Mouse (Mus musculus) forebrain, embryonic 16.5 days (tissue): Measurements from ENCODE around the gene Agfg2. TPM values are rescaled to one million over a fixed set of nuclear protein-coding genes. Genes with fewer than 3 reads are reported as not detected.
"Not testable (repeated sequence)": the region's sequence is repeated elsewhere in the genome, so short reads cannot be mapped to it uniquely, and the experiment has no call there.

ENCODE experiments used
- ATAC-seq: fragments of 200-750 bp; cut with Nextera tagmentation; 2 replicates; pipeline ENCODE4 v1.8.0; 2017; ENCODE audit warnings: mild to moderate bottlenecking, moderate library complexity
- H3K27ac ChIP-seq: fragments of 300-500 bp; sonication (generic); 2 replicates; pipeline ENCODE4 v1.5.1; 2014; ENCODE audit warnings: low read length, control low read depth
- H3K27me3 ChIP-seq: fragments of 300-500 bp; sonication (generic); replicated peaks from 2 replicates; pipeline ENCODE4 v1.6.1; 2014; ENCODE audit warnings: low read length; ENCODE audit not compliant: control insufficient read depth, insufficient read depth
- H3K36me3 ChIP-seq: fragments of 300-500 bp; sonication (generic); 2 replicates; pipeline ENCODE4 v1.6.1; 2014; ENCODE audit not compliant: control insufficient read depth, insufficient read depth
- H3K4me1 ChIP-seq: fragments of 300-500 bp; sonication (generic); replicated peaks from 2 replicates; pipeline ENCODE4 v1.6.1; 2014; ENCODE audit warnings: low read length; ENCODE audit not compliant: control insufficient read depth, insufficient read depth
- H3K4me2 ChIP-seq: fragments of 300-500 bp; sonication (generic); 2 replicates; pipeline ENCODE4 v1.6.1; 2014; ENCODE audit warnings: mild to moderate bottlenecking, low read length, control low read depth
- H3K4me3 ChIP-seq: fragments of 300-500 bp; sonication (generic); replicated peaks from 2 replicates; pipeline ENCODE4 v1.5.1; 2014; ENCODE audit warnings: mild to moderate bottlenecking, low read length, control low read depth
- H3K9ac ChIP-seq: fragments of 300-500 bp; sonication (generic); replicated peaks from 2 replicates; pipeline ENCODE4 v1.6.1; 2014; ENCODE audit warnings: low read depth, low read length, control low read depth
- H3K9me3 ChIP-seq: fragments of 300-500 bp; sonication (generic); 2 replicates; pipeline ENCODE4 v1.6.1; 2016; ENCODE audit warnings: low read length; ENCODE audit not compliant: control insufficient read depth
- WGBS: fragments of 180-500 bp; shearing (Covaris S2); extraction: QIAGEN DNeasy Blood & Tissue Kit; methylation state at CpG from one replicate; pipeline ENCODE4 v1.1.7; 2014; 5-methylcytosine and 5-hydroxymethylcytosine counted together
- polyA plus RNA-seq: library from polyadenylated mRNA; unstranded; fragments of >200 nt; fragmentation: Nextera tagmentation; extraction: Ambion mirVana; gene quantifications from 2 replicates; pipeline ENCODE4 v1.2.1, GENCODE M21; 2015

Agfg2 gene
- polyA plus RNA-seq, 1 experiment from 2014 or later, result 21.2 TPM

DNA sequence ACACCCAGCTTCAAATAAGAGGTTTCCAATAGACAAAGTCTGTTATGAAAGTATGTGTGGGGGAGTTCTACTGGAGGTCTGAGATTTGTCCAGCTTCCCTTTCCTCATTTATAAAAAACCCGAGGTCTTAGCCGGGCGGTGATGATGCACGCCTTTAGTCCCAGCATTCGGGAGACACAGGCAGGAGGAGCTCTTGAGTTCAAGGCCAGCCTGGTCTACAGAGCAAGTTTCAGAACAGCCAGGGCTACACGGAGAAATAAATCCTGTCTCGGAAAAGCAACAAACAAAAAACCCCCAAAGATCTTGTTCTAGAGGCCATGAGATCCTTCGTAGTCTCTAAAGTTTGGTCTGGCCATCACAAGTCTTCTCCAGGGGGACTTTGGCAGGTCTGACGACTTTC, 56.5 kb downstream of the Agfg2 start:
- H3K27ac ChIP-seq, result peak overlapping the region; percentile 94
- no peaks in the 10 kb centered on the region for H3K36me3 ChIP-seq
- peaks cover 26% of the 10 kb centered on the region for H3K4me1 ChIP-seq
- H3K9me3 ChIP-seq, result no peaks in the 10 kb centered on the region
- peak overlapping the region; percentile 79 for H3K9ac ChIP-seq
- peak overlapping the region; percentile 77 for H3K4me3 ChIP-seq
- no peak for ATAC-seq
- H3K4me2 ChIP-seq, result peak overlapping the region; percentile 84
- no peaks in the 10 kb centered on the region for H3K27me3 ChIP-seq
- 1% methylated on average over 9 of the region's 9 CpGs for WGBS

DNA sequence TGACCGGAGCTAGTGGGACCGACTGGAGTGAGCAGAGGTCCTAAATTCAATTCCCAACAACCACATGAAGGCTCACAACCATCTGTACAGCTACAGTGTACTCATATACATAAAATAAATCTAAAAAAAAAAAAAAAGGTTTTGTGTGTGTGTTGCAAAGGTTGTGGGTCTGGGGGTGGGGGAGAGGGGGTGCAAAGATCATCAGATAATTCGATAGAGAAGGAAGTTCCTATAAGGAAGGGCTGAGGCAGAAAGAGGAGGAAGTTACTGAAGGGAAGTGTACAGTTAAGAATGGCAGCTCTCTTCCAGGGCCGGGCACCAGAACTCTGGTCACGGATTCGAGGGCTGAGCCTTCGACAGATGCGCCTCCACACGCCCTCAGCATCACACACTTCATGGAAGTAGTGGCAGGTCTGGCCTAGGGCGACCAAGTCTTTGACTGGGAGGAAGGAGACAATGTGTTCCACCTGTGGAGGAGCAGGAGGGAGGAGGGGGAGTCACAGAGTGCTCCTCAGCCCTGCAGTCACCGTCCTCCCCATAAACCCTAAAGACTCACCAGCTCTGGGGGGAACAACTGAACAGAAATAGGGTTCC, 60.5 kb downstream of the Agfg2 start:
- H3K9ac ChIP-seq, result no peak overlapping the region
- no peak for ATAC-seq
- 86% methylated on average over 11 of the region's 11 CpGs for WGBS
- no peak overlapping the region for H3K27ac ChIP-seq
- no peaks in the 10 kb centered on the region for H3K36me3 ChIP-seq
- peaks cover 5% of the 10 kb centered on the region for H3K4me1 ChIP-seq
- H3K9me3 ChIP-seq, result no peaks in the 10 kb centered on the region
- H3K27me3 ChIP-seq, result no peaks in the 10 kb centered on the region
- H3K4me3 ChIP-seq, result no peak overlapping the region
- H3K4me2 ChIP-seq, result no peak overlapping the region

DNA sequence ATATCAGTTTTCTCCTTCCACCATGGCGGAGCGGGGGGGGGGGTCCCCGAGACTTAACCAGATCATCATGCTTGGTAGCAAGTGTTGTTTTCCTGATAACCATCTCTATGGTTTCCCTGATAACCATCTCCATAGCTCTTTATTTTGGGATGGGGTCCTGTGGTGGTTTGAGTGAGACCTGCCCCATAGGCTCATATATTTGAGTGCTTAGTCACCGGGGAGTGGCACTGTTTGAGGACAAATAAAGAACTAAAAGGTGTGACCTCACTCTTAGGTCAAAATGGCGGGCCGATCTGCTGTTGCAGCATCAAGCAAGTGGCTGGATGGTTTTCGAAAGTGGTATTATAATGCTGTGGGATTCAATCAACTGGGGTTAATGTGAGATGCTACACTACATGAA, 69.2 kb downstream of the Agfg2 start:
- no peaks in the 10 kb centered on the region for H3K36me3 ChIP-seq
- H3K27me3 ChIP-seq, result no peaks in the 10 kb centered on the region
- no peak overlapping the region for H3K9ac ChIP-seq
- no peaks in the 10 kb centered on the region for H3K9me3 ChIP-seq
- no peak overlapping the region for H3K27ac ChIP-seq
- no peak for ATAC-seq
- no peaks in the 10 kb centered on the region for H3K4me1 ChIP-seq
- H3K4me2 ChIP-seq, result no peak overlapping the region
- 92% methylated on average over 7 of the region's 7 CpGs for WGBS
- H3K4me3 ChIP-seq, result no peak overlapping the region

DNA sequence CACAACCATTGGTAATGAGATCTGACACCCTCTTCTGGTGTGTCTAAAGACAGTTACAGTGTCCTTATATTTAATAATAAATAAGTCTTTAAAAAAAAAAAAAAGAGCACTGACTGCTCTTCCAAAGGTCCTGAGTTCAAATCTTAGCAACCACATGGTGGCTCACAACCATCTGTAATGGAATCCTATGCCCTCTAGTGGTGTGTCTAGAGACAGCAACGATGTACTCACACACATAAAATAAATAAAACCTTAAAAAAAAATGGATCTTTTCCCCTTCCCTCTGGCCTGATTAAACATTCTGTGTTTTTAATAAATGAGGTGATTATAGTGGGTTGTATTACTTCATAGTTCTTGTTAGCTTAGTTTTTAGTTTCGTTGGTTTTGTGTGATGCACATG, 69.6 kb downstream of the Agfg2 start:
- WGBS, result 92% methylated on average over 2 of the region's 2 CpGs
- H3K4me1 ChIP-seq, result not testable (repeated sequence)

DNA sequence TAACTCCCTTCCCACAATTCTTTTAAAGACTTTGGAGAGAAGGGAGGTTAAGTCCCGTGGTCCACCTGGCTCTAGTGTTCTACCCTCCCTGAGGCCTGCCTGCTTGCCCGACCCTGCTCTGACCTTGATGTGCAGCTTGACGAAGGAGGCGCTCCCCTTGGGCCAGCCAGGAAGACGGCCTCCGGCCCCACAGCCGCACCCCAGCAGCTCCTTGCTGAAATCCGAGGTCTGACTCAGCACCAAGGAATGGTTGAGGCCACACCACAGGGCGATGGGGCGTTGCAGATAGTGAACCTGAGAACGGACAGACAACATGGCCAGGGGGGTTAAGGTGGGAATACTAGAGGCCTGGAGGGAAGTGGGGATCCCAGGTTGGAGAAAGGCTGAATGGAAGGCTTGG, 71.0 kb downstream of the Agfg2 start, which contains the start of gene Pcolce:
Gene Pcolce (minus strand): TSS at position 235 of the 400 bp plus-strand sequence.
- H3K9me3 ChIP-seq, result no peaks in the 10 kb centered on the region
- H3K4me2 ChIP-seq, result no peak within 1 kb of the TSS
- no peak for ATAC-seq
- H3K27me3 ChIP-seq, result no peaks in the 10 kb centered on the region
- H3K27ac ChIP-seq, result no peak within 1 kb of the TSS
- no peaks in the 10 kb centered on the region for H3K4me1 ChIP-seq
- H3K36me3 ChIP-seq, result no peaks in the 10 kb centered on the region
- WGBS, result 71% methylated on average over 11 of the region's 11 CpGs
- no peak within 1 kb of the TSS for H3K9ac ChIP-seq
- no peak within 1 kb of the TSS for H3K4me3 ChIP-seq

More for the DNA sequence above, 69.6 kb downstream of the Agfg2 start:
- not testable (repeated sequence) for H3K27me3 ChIP-seq, H3K27ac ChIP-seq, H3K9me3 ChIP-seq, H3K36me3 ChIP-seq, H3K4me3 ChIP-seq, H3K9ac ChIP-seq, ATAC-seq, H3K4me2 ChIP-seq

DNA sequence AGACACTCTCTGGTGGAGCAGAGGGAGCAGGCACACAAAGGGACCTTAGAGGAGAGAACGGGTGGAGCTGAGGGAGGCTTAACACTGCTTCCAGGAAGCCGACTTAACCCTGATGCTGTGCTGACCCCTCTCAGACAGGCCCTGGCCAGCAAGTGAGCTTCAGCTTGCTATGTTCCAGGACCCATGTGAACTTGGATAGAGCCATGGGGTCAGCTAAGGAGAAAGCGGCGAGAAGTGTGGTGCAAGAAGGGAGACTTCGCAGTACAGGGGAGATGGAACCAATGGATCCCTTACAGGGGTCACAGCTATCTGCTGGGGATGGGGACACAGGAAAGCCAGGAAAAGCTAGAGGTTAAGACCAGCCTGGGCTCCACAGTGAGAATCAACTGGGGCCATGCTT, 71.5 kb downstream of the Agfg2 start:
- H3K27me3 ChIP-seq, result no peaks in the 10 kb centered on the region
- no peaks in the 10 kb centered on the region for H3K4me1 ChIP-seq
- no peak overlapping the region for H3K4me3 ChIP-seq
- no peak overlapping the region for H3K27ac ChIP-seq
- H3K4me2 ChIP-seq, result no peak overlapping the region
- no peaks in the 10 kb centered on the region for H3K36me3 ChIP-seq
- ATAC-seq, result no peak
- H3K9ac ChIP-seq, result no peak overlapping the region
- 75% methylated on average over 5 of the region's 5 CpGs for WGBS
- no peaks in the 10 kb centered on the region for H3K9me3 ChIP-seq

DNA sequence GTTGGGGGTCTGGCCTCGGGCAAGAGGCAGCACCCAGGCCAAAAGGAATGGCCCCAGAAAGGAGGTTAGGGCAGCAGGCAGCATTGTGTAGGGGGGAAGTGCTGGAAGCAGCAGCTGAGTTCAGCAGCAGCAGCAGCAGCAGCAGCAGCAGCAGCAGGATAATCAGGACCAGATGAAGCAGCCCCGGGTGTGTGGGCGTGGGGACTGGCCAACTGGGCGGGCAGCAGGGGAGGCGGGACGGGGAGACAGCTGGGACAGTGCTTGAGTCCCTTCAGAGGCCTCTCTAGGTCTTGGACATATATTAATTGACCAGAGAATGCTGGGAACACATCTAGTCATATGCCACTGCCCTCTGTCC, 73.3 kb downstream of the Agfg2 start:
- Histone ChIP-seq H3K9me3 (no peaks in the 10 kb centered on the region), H3K4me3 (no peak overlapping the region), H3K36me3 (no peaks in the 10 kb centered on the region), H3K4me2 (no peak overlapping the region), H3K27ac (no peak overlapping the region), H3K27me3 (no peaks in the 10 kb centered on the region; the same call in 1 of the 2 replicates), H3K9ac (no peak overlapping the region), H3K4me1 (0 out of 2 replicates have a peak, but pooled peaks cover 2% of the 10 kb centered on the region)
- no peak for ATAC-seq
- 33% methylated on average over 6 of the region's 6 CpGs for WGBS

DNA sequence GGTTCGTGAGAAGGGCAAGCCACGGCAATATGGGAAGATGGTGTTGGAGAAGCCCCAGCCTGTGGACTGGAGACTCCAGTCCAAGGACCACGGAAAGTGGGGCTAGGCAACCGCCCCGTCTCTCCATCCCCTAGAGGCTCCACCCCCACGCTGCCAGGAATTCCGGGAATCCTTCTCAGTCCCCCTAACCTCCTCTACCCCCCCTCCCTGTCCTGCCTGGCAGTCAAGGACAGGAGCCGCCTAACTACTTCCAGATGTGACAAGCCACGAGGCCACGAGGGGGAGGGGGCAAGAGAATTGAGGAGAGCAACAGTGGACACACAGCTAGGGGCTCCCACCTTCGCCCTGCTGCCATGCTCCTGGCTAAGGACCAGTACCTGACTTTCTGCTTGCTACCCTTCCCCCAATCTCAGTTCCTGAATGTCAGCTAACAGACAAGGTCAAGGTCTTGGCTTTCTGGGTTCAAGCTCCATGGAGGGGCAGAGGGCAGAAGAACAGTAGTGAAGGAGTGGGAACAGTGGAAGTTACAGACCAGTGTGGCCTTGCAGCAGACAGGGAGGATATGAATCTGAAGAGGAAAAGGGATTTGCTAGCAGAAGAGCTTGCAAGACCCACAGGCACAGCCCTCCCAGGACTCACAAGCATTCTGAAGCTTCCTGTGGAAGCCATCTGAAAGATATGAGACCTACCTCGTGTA, 73.8 kb downstream of the Agfg2 start:
- ATAC-seq, result no peak
- 24% methylated on average over 11 of the region's 12 CpGs for WGBS
- Histone ChIP-seq H3K36me3 (no peaks in the 10 kb centered on the region), H3K27ac (no peak overlapping the region), H3K4me1 (0 out of 2 replicates have a peak, but pooled peaks cover 2% of the 10 kb centered on the region), H3K4me2 (no peak overlapping the region), H3K9ac (no peak overlapping the region), H3K4me3 (no peak overlapping the region), H3K27me3 (no peaks in the 10 kb centered on the region; the same call in 1 of the 2 replicates), H3K9me3 (no peaks in the 10 kb centered on the region)

DNA sequence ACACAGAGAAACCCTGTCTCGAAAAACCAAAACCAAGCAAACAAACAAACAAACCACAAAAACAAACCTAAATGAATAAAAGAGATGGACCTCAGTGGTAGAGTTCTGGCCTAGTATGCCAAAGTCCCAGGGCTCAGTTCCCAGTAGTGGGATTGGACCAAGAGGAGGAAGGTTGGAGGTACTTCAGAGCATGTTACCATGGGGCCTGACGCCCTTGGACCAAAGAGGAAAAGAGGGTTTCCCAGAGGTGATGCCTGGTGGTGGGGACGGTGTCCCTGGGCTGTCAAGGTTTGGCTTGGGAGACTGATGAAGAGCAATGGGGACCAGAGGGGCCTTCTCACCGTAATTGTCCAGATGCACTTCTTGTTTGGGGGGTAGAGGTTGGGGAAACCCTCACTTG, 74.5 kb downstream of the Agfg2 start:
- Histone ChIP-seq H3K27ac (no peak overlapping the region), H3K9me3 (no peaks in the 10 kb centered on the region), H3K36me3 (no peaks in the 10 kb centered on the region), H3K27me3 (no peaks in the 10 kb centered on the region; the same call in 1 of the 2 replicates), H3K9ac (no peak overlapping the region), H3K4me1 (0 out of 2 replicates have a peak, but pooled peaks cover 2% of the 10 kb centered on the region), H3K4me3 (no peak overlapping the region), H3K4me2 (no peak overlapping the region)
- ATAC-seq, result no peak
- WGBS, result 80% methylated on average over 4 of the region's 4 CpGs
